Mouse (Mus musculus) right cerebral cortex, postnatal 36 days (tissue): ENCODE results near the gene Lhfp.

Experiments used
- DNase-seq, 2 experiments: peaks; one replicate each; pipeline ENCODE4 v3.0.0; 2022; ENCODE audit warnings: low spot score in 2 of 2, mixed read lengths in 1 of 2

Lhfp gene

GRCm38 (mm10) chr3:53151081-53151480 is 109.8 kb downstream of the Lhfp start:
- no peak for DNase-seq

GRCm38 (mm10) chr3:53151607-53152006 is 110.3 kb downstream of the Lhfp start:
- no peak for DNase-seq

- peak; percentile 55 to 64 for DNase-seq
These were observed 120.6 kb downstream of the Lhfp start for GRCm38 (mm10) chr3:53161963-53162362.

- DNase-seq, result peak in 1 of 2 experiments; percentile 14
These were observed 124.0 kb downstream of the Lhfp start for GRCm38 (mm10) chr3:53165281-53165680.

- no peak for DNase-seq
These were observed 124.7 kb downstream of the Lhfp start for GRCm38 (mm10) chr3:53166001-53166400.

- no peak for DNase-seq
These were observed 128.2 kb downstream of the Lhfp start for GRCm38 (mm10) chr3:53169486-53169885.

GRCm38 (mm10) chr3:53173310-53174063 is 132.2 kb downstream of the Lhfp start:
- no peak for DNase-seq

- DNase-seq, result no peak
These were observed 138.6 kb downstream of the Lhfp start for GRCm38 (mm10) chr3:53179936-53180335.

GRCm38 (mm10) chr3:53185439-53185838 is 144.1 kb downstream of the Lhfp start:
- no peak for DNase-seq

- DNase-seq, result no peak
These were observed 152.1 kb downstream of the Lhfp start for GRCm38 (mm10) chr3:53193441-53193840.

- DNase-seq, result no peak
These were observed 154.4 kb downstream of the Lhfp start for GRCm38 (mm10) chr3:53195666-53196107.

GRCm38 (mm10) chr3:53200175-53200574 is 158.8 kb downstream of the Lhfp start:
- DNase-seq, result no peak

- DNase-seq, result no peak
These were observed 159.5 kb downstream of the Lhfp start for GRCm38 (mm10) chr3:53200853-53201252.

- no peak for DNase-seq
These were observed 160.3 kb downstream of the Lhfp start for GRCm38 (mm10) chr3:53201670-53202069.

- DNase-seq, result no peak
These were observed 160.9 kb downstream of the Lhfp start for GRCm38 (mm10) chr3:53202184-53202583.

- no peak for DNase-seq
These were observed 161.4 kb downstream of the Lhfp start for GRCm38 (mm10) chr3:53202698-53203097.

GRCm38 (mm10) chr3:53203656-53204055 is 162.3 kb downstream of the Lhfp start:
- no peak for DNase-seq

- no peak for DNase-seq
These were observed 163.1 kb downstream of the Lhfp start for GRCm38 (mm10) chr3:53204348-53204984.

GRCm38 (mm10) chr3:53204985-53205365 is 163.6 kb downstream of the Lhfp start:
- DNase-seq, result no peak

GRCm38 (mm10) chr3:53205706-53206105 is 164.4 kb downstream of the Lhfp start:
- DNase-seq, result no peak

- DNase-seq, result no peak
These were observed 165.3 kb downstream of the Lhfp start for GRCm38 (mm10) chr3:53206509-53207224.

- no peak for DNase-seq
These were observed 165.8 kb downstream of the Lhfp start for GRCm38 (mm10) chr3:53207225-53207528.
